Mouse (Mus musculus) large intestine, adult 2 months (tissue): ENCODE measurements around the gene Map10. TPM values are rescaled to one million over a fixed set of nuclear protein-coding genes. Genes with fewer than 3 reads are reported as not detected.

ENCODE experiments used
- DNase-seq: peaks from one replicate; pipeline ENCODE4 v3.0.0-alpha.2; 2012; ENCODE audit warnings: low read depth, low spot score
- WGBS: fragments of 180-500 bp; shearing (Covaris S2); methylation state at CpG from one replicate; pipeline ENCODE4 v1.1.7; 2018; 5-methylcytosine and 5-hydroxymethylcytosine counted together
- polyA plus RNA-seq: library from polyadenylated mRNA; depleted of rRNA; stranded (reverse); fragments of >200 nt; gene quantifications from 2 replicates; pipeline ENCODE4 v1.2.3, GENCODE M21; 2012; rRNA removed

Map10 gene
- polyA plus RNA-seq, result 0.63 and 1.2 TPM in 2 replicates

DNA sequence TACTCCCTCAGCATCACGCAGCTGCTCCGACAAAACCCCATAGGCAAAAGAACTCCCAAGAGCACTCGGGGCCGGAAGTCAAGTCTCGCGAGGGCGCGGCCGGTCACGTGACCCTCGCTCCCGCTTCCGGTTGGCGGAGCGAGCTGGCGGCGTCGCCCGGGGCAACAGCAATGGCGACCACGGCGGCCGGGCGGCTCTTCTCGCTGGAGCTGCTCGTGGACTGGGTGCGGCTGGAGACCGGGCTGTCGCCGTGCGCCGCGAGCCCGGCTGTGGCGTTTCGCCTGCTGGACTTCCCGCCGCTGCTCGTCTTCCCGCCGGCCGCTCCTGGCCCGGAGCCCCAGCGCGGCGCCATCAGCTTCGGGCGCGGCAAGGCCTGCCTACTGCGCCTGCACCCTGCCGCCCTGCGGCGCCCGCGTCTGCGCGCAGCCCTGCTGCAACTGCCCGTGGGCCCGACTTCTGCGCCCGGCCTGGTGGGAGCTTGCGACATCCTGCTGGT lies at the start of gene Map10:
Map10 (plus strand) TSS at position 119 of the 496 bp plus-strand sequence.
- DNase-seq, result peak; percentile 19
- WGBS, result 4% methylated on average over 61 of the region's 62 CpGs

DNA sequence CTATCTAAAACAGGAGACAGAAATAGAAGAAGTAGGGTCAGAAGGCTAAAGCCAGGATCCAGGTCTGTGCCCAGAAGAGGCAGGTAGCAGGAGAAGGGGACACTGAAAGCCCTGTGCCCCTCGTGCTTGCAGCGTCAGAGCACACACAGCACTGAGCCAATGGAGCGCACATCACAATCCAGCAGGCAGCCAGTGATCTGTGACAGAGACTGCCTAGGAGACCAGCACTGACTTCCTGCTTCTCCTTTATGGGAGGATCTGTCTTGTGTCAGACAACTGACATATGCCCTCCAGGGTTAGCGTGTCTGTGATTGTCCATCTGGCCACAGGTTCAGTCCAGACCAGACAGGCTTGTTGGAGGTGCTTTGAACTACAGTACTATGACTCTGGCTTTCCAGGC lies 49.3 kb upstream of the Map10 start:
- WGBS, result 79% methylated on average over 4 of the region's 4 CpGs
- DNase-seq, result no peak

DNA sequence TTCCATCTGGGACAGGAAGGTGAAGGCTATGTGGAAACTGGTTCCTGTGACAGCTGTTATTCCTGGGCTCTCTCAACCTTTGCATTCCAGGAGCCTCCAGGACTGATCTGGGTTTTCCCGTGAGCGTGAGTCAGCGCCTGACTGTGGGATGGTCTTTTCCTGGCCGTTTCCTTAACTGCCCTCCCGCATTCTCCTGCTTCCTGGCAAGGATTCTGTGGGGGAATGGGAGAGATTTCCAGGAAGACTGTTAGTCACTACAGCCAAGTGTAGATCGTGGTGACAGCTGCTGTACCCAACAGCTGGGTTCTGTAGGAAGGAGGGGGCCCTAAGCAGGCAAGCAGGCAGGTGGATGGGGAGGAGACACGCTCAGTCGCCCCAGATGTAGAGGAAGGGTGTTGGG lies 45.3 kb upstream of the Map10 start:
- WGBS, result 56% methylated on average over 8 of the region's 8 CpGs
- no peak for DNase-seq

DNA sequence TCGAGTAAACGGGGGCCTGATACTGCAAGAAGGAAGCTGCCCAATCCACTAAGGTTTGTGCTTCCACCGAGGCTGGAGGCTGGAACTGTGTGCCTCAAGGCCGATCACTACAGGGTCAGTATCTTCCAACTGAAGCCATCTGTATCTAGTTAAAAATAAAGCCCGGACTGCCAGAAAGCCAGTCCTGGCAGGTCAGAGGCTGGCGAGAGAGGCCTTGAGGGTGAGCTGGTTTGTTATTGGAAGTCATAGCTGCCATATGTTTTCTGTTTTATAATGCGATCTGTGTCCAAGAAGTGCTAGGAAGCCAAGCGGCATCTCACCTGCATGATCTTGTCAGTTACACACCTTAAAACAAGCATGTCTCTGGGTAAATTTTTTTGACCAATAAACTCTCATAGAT lies 43.2 kb upstream of the Map10 start:
- DNase-seq, result no peak
- 93% methylated on average over 8 of the region's 8 CpGs for WGBS

DNA sequence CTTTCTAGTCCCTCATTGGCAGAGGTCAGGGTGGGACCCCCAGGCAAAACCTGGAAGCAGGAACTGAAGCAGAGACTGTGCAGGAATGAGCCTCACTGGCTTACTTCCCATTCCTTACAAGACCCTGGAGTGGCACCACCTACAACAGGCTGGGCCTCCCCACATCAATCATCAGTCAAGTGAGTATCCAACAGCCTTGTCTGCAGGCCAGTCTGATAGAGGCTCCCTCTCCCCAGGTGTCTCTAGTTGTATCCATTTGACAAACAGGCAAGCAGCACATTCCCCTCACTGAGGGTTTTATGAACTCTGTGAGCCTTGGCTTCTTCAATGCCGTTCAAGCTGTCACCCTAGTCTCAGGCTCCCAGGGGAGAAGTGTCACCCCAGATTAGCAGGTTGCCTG lies 40.8 kb upstream of the Map10 start:
- 93% methylated on average over 1 of the region's 1 CpGs for WGBS
- no peak for DNase-seq

DNA sequence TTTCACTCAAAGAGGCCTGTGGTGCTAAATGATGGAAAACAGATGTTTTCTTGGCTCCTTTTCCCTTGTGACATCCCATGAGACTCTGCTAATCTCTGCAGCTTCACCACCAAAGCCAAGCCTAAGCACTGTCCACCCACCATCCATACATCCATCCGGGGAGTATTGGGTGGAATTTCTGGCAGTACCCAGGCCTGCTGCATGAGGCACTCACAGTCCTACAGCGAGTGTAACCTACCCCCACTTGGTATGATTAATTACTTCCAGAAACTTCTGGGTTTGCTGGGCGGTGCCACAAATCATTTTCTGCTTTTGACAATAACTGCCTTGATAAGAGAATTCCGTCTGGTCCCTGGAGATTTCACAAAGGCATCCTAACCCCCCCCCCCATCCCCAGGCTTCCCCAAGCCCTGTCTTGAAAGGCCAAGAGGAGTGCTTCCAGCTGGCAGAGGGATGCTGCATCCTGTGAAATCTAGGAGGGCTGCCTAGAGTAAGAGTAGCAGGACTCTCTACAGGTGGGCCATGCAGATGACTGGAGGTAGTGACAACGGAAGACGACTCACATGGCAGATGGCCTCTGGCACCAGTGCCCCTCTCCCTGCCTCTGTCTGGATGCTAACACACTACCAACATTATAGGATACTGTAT lies 31.1 kb upstream of the Map10 start:
- WGBS, result 75% methylated on average over 6 of the region's 6 CpGs
- no peak for DNase-seq

DNA sequence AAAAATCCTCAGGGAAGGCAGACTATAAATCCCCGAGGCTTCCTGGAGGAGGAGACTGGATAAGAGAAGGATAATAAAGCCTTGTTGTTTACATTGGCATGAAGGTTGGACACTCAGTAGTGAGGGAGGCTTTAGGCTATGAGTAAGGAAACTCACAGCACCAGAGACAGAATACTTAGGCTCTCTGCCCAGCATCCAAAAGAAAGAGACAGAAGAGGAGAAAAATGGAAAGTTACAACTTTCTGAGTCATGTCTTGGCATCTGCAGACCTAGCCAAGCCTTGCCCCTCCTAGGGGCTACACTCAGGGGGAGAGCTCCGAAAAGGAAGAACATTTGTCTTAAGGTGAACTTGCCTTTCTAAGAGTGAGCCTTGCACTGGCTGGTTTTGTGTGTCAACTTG lies 30.0 kb upstream of the Map10 start:
- no peak for DNase-seq
- WGBS, result 46% methylated on average over 2 of the region's 2 CpGs

DNA sequence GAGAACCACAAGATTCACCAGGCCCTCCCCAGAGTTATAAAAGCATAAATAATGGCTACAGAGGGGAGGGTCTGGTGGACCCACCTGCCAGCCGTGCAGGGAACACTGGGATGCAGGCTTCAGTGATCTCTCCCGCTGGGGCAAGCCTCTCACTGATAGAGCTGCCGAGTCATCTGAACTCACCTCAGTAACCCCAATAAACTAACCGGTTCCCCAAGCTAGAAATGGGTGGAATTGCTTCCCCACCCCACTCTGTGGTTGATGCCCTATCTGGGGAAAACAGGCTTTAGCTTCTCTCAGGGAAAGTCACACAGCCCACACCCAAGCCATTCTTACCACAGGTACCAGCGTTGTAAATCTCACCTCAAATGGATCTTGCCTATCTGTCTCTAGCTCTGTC lies 28.9 kb upstream of the Map10 start:
- 22% methylated on average over 5 of the region's 5 CpGs for WGBS
- no peak for DNase-seq

DNA sequence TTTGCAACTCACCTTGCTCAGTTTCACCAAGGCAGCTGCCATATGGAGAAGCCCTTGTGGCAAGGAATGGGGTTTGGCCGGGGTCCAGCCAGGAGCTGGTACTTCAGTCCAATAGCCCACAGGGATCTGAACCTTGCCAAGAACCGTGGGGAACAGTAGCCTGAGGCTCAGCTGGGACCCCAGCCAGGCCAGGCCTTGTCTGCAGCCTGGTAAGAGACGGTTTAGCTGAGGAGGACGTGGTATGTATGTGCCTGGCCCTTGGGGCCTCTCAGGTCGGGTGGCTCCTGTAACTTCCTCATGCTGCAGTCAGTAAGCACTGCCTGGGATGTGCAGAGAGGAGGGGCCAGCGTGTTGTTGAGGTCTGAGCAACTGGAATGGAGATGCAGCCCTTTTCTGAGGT lies 27.8 kb upstream of the Map10 start:
- no peak for DNase-seq
- WGBS, result 36% methylated on average over 6 of the region's 6 CpGs

DNA sequence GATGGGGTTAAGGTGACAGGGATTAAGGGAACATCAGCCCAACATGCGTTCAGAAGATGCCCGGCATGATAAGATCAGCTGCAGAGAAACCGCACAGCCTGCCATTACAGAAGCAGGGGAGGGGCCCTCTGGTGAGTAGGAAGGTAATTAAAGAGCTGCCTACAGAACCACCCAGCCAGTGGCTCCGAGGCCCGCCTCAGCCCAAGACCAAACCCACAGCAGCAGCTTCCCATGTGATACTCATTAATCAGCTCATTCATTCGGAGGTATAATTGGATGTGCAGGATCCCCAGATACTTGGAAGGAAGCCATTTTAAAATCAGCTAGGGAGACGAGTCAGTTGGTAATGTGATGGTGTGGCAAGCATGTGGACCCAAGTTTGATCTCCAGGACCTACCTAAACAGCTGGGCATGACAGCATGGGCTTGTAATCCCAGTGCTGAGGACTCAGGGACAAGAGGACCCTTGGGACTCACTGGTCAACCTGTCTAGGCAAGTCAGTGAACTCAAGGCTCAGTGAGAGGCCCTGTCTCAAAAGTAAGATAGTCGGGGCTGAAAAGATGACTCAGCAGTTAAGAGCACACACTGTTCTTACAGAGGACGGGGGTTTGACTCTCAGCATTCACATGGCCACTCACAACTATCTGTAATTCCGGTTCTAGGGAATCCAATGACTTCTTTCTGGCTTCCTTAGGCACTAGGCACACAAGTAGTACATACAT lies 23.7 kb upstream of the Map10 start:
- no peak for DNase-seq
- WGBS, result 71% methylated on average over 10 of the region's 10 CpGs

DNA sequence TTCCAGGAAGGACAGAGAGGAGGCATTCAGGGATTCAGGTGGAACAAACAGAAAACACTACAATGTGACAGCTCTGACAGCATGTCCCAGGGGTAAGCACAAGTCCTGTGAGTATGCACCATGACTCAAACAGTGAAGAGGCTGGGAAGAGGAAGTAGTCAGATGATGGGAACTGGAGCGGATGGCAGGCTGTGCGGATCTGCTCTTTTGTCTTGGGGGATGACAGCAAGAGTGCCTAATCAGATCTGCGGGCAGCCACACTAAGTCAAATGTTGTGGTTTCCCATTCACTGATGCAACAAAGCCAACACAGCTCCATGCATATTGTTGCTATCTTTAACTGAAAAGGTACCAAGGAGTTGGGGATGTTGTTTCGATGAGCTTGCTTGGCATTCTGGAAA lies 20.2 kb upstream of the Map10 start:
- WGBS, result 79% methylated on average over 4 of the region's 4 CpGs
- DNase-seq, result no peak

DNA sequence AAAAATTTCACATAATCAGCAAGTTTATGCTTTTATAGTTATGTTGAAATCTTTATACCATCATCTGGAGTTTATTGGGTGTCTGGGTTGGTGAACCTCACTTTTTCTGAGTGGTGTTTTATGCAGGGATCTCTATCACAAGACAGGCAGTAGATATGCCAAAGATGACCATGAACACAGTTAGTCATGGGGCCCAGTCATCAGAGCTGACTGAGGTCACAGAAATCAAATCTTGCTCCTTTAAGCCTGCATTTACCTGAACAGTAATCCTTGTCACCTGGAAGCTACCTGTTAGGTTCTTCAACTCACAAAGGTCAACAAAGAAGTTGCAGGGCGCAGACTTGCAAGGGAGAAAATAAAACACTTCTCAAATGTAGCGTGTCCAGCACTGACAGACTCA lies 14.8 kb upstream of the Map10 start:
- no peak for DNase-seq
- WGBS, result 92% methylated on average over 2 of the region's 2 CpGs

DNA sequence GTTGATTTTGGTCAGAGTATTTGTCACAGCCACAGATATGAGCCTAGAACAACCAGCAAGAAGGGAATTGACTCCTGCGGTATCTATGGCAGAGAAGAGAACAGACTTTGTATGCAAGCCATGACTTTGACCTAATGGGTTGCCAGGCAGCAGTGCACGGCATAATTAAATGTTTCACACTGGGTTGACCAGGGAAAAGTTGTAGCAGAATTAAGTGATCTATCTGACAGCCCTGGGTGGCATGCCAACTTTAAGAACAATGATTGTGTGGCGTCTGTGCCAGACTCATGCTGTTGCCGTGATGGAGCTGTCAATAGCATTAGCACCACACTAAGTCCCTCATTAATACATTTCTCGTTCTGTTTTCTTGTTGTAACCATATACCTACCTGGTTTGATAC lies 11.1 kb upstream of the Map10 start:
- DNase-seq, result no peak
- 86% methylated on average over 5 of the region's 5 CpGs for WGBS

DNA sequence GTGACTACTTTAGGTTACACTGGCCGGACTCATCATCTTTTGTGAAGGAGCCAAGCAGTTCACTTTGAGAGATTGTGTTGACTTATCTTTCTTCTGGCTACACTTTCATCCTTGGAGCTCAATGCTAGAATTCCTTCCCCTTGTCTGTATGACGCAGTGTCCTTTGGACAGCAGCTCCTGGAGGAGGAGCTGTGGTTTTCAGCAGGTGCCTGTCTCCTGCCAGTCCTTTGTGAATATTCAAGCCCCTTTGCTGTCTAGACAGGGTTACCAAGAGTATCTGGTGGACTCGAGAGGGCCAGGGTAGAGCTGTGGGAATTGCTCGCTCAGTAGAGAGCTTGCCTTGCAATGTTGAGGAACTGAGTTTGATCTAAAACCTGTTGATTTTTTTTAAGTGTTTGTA lies 10.7 kb upstream of the Map10 start:
- no peak for DNase-seq
- 78% methylated on average over 4 of the region's 4 CpGs for WGBS

DNA sequence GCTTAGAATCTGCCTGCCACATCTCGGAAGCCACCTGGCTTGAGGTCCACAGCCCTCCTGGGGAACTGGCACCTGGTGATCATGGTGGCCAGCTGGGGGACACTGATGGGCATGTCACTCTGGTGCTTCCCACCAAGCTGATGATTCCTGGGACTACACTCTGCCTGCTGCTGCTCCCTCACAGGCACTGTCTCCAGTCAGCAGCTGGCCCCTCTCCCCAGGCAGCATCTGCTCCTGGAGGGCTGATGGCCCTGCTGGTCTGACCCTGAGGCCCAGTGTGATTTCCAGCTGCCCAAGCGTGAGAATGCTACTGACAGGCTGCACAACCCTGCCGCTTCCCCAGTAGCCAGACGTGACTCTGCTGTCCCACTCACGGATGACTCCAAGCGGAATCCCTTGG lies 9.2 kb upstream of the Map10 start:
- DNase-seq, result no peak
- 90% methylated on average over 6 of the region's 6 CpGs for WGBS

DNA sequence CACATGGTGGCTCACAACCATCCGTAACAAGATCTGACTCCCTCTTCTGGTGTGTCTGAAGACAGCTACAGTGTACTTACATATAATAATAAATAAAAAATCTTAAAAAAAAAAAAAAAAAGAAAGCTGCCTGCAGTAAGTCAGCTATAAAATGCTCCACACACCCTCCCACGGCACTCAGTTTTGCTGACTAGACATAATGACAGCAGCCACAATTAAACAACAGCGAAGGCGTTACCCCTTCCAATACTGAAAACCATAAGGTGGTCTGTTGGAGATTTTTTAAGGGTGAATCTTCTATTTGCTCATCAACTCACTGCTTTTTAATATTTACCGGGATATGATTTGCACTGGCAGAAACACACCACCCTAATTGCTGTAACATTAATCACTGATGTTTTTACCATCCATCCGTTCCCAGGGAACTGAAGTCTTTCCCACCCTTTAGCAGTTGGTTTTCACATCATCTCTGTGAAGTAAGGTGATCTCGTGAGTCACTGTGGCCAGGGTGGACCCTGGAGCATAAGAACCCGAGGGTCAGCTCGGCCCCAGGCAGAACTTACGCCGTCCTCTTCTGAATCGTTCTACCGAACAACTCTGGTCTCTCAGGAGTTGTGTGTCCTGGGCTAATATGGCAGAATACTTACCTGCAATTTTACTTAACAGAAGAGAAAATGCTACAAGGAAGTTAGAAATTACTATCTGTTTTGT lies 7.5 kb upstream of the Map10 start:
- 88% methylated on average over 12 of the region's 13 CpGs for WGBS
- no peak for DNase-seq

DNA sequence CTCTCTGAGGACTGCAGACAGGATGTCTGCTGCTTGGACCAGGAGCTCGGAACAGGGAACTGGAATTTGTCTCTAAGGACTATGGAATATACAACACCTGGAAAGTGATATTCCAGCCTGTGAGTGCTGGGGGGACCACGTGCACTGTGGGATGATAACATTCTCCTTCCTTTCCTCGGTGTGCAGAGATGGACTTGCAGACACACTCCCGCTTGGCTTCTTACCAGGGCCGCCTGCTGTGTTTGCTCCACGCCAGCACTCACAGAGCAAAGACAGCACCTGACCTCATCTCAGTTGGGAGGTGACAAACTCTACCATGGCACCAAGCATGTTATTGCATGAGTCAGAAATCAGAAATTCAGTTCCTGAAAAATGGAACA lies 7.0 kb upstream of the Map10 start:
- no peak for DNase-seq
- WGBS, result 57% methylated on average over 6 of the region's 6 CpGs

DNA sequence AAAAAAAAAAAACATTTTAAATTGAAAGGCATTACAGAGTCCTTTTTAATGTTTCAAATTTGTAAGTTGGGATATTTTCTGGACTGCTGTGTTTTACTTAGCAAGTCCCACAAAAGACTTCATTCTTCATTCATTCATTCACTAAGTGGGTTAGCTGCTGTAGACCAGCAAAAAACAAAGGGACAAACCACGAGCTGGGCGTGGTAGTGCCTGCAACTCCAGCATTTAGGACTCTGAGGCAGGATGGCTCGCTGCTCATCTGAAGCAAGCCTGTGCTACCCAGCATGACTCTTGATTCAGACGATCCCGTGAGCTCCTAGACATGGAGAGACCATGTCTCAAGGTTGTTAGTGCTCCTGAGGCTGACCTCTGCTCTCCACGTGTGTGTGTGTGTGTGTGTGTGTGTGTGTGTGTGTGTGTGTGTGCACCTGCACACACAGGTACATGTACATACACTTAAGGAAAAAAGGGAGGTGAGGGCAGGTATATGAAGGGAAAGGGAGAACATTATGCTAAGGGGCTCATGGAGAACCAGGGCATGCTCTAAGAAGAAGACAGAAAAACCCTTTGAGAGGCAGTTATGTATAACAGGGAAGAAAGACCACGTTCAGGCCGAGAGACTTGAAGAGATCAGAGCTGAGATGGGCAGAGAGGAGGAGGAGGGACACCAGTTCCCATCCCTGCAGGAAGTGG lies 4.3 kb upstream of the Map10 start:
- 62% methylated on average over 8 of the region's 8 CpGs for WGBS

DNA sequence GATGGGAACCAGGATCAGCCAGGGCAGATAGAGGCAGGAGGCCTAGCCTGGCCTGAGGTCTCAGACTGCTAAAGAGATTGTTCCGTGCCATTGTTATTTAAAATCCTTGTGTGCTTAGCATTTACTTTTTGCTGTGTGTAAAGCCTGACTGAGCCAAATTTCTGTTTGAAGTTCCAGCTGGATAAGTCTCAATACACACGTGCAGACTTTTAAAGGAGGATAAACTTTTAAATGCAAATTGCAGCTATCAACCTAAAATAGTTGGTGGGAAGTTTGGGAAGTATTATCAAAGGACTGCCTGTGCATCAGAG lies 3.8 kb upstream of the Map10 start:
- 52% methylated on average over 2 of the region's 2 CpGs for WGBS
- DNase-seq, result no peak

More for the DNA sequence above, 4.3 kb upstream of the Map10 start:
- no peak for DNase-seq

DNA sequence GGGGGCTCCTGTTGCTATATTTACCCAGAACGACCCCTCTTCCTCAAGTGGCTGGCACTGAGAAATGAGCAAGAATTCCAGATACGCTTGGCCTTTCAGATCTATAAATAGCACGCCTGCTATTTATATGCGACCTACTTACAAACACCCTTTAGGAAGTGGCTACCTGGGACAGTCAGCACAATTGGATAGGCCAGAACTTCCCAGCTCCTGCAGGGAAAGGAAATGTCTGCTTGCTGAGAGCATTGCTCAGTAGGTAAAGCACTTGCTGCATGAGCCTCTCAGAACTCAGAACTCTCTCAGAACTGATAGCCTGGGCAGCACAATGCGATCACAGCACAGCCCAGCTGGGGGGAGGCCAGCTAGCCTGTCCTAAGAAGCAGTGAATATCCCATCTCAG lies 3.4 kb upstream of the Map10 start:
- no peak for DNase-seq

More for the DNA sequence above, 3.4 kb upstream of the Map10 start:
- WGBS, result 48% methylated on average over 5 of the region's 5 CpGs
